Mouse (Mus musculus) MN1 (cell line): ENCODE measurements around the gene Plscr3.

Experiments used
- DNase-seq: peaks from one replicate; pipeline ENCODE4 v3.0.0-alpha.2; 2016; ENCODE audit warnings: low spot score

Plscr3 gene

DNA sequence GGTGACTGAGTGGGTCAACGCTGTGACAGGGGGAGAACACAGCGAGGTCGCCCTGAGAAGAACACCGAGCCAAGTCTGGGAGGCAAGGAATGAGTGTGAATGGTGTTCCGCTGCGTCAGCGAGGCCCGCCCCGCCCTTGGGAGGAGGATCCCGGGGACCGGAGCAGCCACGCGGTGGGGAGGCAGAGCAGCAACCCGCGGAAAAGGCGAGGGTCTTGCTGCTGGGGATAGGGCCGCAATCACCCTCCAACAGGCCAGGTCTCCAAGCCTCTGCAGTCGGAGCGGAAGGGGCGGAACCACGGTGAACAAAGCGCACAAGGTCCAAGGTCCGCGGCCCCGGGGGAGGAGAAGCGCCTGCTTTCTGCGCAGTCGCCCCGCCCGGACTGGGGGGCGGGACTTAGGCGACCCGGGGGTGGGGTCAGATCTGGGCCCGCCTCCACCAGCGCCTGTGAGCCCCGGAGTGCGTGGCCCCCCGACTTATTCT lies at the start of gene Plscr3:
TSS of gene Plscr3 (plus strand) at position 179 of the 483 bp plus-strand sequence.
- peak; percentile 92 for DNase-seq

DNA sequence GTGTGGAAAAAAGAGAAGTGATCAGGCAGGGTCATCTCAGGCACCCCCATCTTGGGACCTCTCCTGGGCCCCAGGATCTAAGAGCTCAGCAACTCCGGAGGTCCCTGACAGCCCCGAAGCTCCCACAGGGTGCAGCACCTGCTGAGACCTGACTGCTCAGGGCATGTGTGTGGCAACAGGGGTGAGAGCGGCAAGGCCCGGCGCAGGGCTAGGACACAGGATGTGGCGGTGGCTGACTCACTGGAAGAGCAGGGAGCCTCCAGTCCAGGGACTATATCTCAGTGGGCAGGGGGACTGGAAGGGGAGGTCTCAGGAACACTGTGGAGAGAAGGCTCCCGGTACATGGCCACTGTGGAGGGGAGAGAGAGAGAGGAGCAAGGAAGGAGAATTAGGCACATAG lies 48.3 kb upstream of the Plscr3 start:
- no peak for DNase-seq

DNA sequence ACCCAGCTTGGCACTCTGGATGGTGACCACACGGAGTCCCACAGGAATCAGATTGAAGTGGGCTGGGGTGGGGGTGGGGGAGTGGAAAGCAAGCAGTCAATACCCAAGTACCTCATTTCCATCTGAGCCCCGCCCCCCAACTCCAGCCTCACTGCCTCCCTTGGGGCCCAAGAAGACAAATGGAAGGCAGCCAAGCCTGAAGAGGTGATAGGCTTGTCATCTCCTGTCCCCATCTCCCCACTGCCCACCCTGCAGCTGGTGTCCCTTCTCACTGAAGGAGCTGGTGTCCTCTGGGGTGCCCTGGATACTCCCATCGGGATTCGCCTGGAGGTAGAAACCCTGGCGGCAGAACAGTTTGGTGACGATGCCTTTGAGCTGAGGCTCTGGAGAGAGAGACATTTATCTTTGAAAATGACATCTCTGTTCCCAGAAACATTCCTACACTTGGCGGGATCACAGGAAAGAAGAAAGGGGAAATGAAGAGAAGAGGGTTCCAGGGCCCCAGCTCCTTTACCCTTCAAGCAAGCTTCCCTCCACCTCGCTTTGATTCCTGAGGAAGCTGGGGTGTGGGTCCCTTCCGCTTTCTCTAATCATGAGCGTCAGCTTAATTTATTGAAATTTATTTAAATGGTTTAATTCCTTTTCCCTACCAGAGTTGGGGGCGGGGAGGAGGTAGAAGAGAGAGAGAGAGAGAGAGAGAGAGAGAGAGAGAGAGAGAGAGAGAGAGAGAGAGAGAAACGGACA lies 46.6 kb upstream of the Plscr3 start:
- peak; percentile 45 for DNase-seq

DNA sequence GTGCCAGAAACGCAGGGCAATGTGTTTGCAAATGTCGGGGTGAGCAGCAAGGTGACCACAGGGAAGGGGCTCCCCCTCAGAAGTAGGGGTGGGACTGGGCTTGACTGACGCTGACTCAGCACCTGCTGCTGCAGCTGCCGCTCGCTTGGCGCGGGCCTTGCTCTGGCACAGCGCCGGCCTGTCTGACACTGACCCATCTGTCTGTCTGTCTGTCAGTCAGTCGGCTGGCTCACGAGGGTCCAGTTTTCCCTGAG lies 46.1 kb upstream of the Plscr3 start:
- peak; percentile 43 for DNase-seq

DNA sequence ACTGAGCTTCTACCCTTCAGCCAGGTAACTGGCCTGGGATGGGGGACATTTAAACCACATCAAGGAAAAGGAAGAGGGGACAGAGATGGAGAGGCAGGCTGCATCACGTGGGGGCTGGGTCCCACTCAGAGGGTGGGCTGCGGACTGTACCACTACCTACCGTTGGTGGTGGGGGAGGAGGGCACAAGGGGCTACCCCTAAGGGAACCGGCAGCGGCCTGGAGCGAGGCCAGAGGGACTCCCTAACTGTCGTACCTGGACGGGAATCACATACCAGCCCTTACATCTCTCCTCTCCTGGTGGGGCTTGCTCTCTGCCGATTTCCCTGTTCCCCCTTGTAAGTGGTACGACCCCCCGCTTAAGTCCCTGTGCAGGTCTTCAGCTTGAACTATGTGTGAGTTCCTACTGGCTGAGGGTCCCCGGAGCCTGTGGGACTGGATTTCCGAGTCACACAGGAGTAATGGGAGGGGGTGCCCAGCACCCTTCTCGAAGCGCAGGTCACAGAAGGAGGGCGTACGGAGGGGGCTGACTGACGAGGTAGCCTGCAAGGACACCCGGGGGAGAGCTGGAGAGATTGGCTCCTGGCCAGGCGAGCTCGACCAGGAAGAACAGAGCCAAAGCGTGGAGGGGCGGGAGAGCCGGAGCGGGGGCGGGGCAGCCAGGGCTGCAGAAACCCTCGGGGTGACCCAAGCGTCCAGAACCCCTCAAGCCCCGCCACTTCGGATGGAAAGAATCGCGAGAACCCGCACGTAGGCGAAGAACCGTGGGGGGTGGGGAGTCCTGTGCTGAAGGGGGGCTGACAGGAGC lies 45.6 kb upstream of the Plscr3 start:
- DNase-seq: peak; percentile 63

DNA sequence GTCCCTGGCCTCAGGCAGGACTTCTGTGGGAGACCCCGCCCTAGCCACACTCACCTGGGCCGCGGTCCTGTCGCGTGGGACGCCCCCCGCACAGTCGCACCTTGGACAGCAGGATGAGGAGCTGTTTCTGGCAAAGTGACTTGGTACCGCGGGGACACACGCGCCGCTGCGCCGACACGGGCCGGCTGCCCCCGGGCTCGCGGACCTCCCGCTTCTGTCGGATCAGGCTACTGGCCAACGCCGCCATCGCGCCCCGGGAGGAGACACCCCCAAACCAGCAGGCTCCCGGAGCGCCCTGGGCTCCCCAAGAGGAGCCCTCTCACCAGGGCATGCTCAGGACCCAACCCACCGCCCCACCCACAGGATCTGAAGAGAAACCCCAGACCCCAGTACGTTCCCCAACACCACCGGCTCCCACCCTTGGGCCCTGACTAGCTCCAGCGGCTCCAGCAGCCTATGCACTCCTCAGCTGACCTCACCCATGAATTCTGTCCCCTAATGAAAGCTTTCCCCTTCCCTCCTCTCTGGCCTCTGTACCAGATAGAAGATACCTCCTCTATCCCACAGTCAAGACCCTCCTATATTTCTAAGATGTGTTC lies 44.7 kb upstream of the Plscr3 start, which contains the start of gene Fgf11:
TSS of gene Fgf11 (minus strand) at position 479 of the 599 bp plus-strand sequence.
- DNase-seq: no peak

DNA sequence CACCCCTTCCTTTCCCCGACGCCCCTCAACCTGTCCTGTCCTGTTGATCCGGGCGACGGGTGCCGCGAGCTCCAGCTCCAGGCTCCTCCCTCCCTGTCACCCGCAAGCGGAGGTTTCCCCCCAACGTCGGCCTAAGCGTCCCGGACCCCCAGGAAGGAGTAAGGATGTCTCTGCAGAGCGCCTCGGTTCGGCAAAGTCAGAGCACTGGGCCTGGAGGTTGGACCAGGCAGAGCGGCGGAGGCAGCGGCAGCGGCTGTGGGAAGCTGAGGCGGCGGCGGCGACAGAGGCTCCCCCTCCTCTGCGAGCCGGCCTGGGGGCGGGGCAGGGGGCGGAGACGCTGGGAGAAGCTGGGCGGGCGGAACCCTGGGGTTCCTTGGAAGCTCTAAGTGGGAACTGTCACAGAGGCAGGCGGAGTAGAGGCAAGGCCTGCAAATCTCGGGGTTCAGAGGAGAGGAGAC lies 43.5 kb upstream of the Plscr3 start:
- peak; percentile 75 for DNase-seq

DNA sequence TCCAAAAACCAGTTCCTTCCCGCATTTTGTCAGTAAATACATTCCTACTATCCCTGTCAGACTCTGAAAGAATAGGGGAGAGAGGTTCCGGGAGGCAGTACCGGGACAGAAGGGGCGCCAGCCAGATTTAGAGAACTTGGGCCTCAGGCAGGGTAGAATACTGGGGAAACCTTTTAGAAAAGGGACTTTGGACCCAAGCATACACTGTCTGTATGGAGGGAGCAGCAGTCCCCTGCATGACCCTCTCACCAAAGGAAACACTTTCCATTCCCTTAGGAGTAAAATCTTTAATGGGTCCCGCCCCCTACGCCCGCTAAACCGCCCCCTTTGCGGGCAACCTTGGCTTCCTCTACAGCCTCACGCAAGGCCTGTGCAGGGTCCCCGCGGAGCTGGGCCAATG lies 42.8 kb upstream of the Plscr3 start:
- no peak for DNase-seq

DNA sequence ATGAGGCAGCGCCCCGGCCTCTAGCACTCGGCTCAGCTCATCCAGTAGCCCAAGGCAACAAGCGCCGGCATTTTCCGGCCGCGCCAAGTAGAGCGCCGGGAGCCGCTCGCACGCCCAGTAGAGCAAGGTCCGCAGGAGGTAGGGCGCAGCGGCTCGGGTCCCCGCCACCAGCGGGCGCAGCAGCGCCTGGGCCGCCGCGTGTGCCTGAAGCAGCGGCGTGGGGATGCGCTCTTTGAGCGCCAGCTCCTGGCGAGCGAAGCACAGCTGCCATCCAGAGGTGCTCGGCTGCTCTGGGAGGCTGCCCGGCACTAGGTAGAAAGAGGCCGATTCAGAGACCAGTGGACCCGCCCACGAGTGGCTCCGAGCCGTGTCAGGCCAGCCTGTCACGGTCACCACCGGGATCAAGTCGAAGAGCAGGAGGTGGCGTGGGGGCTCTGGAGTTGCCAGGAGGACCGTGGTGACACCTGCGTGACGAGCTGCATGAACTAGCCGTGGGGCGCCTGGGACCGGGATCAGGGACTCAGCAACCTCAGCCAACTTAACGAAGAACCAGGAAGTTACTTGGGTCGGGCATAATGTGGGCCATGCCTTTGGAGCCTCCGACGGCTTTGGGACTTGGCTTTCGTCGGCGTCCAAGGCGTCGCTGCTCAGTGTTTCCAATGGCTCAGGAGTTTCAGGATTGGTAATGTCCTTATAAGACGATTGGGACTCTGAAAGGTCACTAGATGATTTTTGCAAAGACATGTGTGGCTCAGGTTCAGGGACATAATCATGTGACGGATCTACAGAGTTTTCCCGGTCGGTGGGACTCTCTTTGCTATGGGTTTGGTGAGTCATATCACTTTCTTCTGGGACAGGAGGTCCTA lies 42.2 kb upstream of the Plscr3 start:
- peak; percentile 89 for DNase-seq

DNA sequence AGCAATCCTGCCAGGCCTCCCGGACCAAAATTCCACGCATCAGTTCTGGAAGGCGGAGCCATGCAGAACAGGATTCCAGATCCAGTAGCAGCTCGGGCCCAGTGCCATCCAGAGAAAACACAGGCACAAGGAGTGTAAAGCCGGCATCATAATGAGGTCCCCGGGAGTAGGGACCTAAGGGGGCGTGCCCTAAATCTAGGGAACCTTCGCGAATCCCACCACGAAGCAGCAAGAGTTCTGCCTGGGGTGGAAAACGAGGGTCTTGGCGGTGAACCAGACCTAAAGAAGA lies 41.6 kb upstream of the Plscr3 start:
- peak; percentile 53 for DNase-seq

DNA sequence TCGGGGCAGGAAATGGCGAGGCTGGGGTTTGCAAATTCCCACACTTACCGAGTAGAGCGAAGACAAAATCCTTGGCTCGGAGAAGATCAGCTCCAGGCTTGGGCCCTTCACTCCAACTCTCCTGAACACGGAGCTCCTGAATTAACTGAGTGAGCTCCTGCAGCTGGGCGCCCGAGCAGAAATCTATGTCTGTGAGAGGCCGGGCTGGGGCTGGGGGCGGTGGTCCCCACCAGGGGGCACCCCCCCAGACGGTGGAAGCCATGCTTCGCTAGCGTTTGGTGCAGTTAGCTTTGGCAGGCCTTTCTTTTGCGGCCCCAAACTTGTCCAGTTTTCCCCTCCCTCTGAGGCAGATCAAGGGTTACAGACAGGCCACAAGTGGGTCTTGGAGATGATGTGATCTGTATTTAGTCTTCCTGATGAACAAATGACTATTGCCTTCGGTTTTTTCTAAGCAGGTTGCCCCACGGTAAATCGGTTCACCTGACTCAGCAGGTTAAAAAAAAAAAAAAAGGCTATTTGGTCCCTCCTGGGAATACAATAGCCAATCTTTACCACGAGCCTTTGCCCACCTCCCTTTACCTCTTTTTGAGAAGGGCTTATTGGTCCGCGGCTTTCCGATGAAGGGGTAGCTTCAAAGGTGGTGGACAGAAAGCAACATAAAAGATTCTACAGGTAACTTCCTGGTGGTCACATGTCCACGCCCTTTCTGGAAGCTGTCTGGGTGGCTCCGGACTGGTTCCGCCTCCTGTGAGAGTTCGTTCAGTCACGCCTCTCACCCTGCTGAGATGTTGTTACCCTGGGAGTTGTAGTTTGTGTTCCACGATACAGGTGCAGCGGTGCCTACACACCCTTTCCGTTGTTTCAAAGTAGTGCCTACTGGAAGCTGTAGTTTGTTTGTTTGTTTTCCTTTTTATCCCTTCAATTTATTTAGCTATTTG lies 40.9 kb upstream of the Plscr3 start, which contains the start of gene Tmem102:
TSS of gene Tmem102 (minus strand) at position 653 of the 938 bp plus-strand sequence.
- peak; percentile 10 for DNase-seq

DNA sequence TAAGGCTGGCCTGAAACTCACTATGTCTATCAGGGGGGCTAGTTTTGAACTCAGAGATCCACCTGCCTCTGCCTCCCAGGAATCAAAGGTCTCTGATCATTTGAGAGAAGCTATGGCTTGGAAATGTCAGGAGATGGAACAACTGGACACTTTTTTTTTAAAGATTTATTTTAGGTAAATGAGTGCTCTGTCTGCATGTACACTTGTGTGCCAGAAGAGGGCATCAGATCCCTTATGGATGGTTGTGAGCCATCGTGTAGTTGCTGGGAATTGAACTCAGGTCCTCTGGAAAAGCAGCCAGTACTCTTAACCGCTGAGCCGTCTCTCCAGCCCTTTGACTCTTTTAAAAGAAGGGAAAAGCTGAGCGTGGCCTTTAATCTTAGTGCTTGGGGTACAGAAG lies 39.8 kb upstream of the Plscr3 start:
- no peak for DNase-seq

DNA sequence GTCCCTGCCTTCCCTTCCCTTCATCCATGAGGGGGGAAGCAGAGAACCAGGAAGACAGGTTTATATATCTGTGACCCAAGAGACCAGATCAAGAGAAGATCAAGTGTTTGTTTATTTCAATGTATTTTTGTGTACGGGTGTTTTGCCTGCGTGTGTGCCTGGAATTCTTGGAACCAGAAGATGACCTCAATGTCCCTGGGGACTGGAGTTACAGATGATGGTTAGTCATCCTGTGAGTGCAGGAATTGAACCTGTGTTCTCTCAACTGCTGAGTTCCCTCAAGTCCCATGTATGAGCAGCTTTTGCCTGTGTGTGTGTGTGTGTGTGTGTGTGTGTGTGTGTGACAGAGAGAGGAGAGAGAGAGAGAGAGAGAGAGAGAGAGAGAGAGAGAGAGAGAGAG lies 38.5 kb upstream of the Plscr3 start:
- DNase-seq: peak; percentile 45

DNA sequence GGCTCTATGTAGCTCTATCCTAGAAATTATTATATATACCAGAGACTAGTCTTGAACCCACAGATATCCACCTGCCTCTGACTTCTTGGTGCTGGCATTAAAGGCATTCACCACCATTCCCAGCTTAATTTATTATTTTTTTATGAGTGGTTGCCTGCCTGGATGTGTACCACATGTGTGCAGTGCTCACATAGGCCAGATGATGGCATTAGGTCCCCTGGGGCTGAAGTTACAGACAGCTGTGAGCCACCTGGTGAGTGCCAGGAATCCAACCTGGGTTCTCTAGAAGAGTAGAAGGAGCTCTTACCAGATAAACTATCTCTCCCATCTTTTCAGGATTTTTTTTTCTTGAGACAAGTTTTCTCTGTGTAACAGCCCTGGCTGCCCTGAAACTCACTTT lies 35.9 kb upstream of the Plscr3 start:
- DNase-seq: no peak

DNA sequence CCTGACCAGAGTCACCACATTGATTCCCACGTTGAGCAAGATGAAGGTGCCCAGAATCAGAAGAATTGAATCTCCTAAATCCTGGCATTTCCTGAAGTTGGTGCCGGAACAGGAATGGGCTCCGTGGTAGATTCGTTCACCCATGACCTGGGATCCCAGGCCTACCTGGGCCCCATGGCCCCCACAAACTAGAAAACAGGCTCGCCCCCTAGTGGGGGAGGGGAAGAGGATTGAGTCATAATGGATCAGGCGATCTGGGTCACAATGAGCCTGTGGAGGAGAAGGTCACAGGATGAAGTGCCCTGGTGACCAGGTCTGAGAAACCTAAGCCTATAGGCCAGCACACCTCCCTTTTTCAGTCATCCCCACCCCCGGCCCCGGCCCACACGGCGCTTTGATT lies 31.0 kb upstream of the Plscr3 start, which contains the start of gene Gm39566:
TSS of gene Gm39566 (minus strand) at position 144 of the 400 bp plus-strand sequence.
- DNase-seq: no peak

DNA sequence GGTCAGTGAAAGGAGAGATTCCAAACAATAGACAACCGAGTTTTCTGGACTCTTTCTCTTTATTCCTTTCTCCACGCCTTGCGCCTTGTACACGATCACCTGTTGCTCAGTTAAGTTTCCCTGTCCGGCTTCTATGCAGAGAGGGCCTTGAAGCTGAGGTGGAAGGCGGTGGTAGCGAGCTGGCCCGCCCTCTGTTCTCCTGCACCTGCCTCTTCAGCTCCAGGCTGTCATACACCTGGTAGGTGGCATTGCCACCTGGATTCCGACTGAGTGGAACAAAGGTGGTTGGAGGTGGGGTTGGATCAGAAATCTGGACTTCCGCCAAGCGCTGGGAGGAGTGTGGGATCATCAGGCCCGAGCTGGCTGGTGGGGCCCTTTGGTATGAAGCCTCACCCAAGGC lies 29.7 kb upstream of the Plscr3 start:
- no peak for DNase-seq

DNA sequence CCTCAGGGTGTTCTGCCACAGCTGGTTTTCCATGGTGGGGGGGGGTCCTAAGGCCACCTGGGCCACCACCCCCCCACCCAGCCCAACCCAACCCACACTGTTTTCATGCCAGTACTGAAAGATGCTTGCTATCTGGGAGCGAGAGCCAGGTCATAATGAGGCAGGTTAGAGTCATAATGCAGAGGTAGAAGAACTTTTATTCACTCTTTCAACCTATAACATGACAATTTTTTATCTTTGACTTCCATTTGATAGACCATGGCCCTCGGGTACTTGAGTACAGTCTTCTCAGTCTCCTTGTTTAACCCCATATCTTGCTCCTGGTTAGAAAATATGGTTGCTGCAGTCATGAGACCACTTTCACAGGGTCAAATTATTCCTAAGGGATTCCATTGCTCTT lies 27.8 kb upstream of the Plscr3 start, which contains the start of gene Spem2:
TSS of gene Spem2 (minus strand) at position 101 of the 400 bp plus-strand sequence.
- no peak for DNase-seq

DNA sequence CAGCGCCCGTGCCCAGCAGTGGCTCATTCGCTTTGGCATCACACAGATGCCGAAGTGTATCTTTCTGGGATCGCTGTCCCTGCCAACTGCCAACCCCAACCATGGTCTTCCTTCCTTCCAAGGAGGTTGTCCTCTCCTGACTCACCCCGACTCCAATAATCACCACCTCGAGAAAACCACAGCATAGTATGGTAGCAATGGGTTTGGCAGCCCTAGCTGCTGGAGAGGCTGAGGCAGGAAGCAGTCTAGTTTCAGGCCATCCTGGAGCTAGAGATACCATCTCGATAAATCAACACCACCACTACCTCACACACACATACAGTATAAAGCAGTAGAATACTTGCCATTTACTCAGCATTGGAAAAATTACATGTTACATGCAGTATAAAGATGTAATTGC lies 27.3 kb upstream of the Plscr3 start:
- DNase-seq: no peak

DNA sequence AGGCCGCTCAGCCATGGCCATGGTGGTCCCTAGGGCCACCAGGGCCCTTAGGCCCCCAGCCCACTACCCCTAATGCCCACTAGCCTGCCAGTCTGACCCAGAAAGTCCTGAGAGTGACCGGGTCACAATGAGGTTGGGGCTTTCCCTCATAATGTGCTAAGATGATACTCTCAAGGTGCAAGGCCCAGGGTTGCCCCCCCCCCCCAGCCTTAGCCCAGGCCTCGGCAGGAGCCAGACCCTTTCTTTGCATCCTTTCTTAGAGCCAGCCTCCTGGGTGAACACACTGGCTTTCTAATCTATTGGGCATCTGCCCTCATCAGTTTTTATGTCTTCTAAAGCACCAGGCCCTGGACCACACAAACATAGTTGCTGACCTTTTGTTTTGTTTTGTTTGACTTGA lies 24.1 kb upstream of the Plscr3 start, which contains the start of gene Spem1:
TSS of gene Spem1 (minus strand) at position 101 of the 400 bp plus-strand sequence.
- no peak for DNase-seq

DNA sequence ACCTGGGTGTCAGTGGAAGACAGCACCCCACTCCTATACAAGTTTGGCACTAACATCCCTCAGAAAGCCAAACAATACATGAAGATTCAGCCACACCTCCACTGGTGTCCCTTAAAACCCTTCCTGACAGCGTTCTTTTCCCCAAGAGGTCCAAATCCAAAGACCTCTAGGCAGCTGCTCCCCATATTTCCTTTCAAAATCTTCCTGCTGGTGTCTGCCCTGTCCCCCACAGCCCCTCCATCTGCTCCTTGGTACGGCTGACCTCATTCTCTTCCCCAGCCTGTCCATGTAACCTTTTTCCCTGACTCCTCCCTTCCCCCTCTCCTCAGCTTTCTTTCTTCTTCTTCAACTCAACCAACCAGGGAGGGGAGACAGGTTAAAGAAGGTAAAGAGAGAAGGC lies 22.7 kb upstream of the Plscr3 start:
- DNase-seq: no peak

DNA sequence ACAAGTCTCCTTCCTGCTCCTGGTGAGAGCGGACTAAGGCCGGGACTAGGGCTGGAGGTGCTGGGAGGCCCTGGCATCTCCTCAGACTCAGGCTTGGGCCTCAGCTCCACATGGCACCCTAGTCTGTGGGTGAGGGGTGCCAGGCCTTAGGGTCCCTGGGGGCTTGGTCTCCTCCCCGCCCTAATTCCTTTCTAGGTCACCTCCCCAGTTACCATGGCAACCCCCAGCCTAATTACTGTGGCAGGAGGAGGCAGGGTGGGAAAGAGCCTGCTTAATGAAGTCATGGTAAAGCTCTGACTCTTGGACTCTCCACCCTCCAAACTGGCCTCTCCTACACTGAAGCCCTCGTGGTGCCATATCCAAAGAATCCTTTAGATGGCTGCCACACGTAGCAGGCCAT lies 17.3 kb upstream of the Plscr3 start:
- peak; percentile 33 for DNase-seq
